Comparison of ENCODE assay signal across 17 mouse cellular contexts in genomic region chr13:103082891-103083290, GRCm38 (mm10).
A peak's percentile ranks its signal among the peaks of the same experiment; 100 is the strongest.
DNase-seq lines count a peak whose midpoint lies in the region; ATAC-seq and TF ChIP-seq lines count a peak whose summit lies in the region.
"Had no signal": no experiment of that assay in that cellular context is flagged by ENCODE, and none has a peak within 500 bp of the region (broad histone marks: within the 10 kb centered on the region; RNA-seq: fewer than 3 reads in every experiment).

No protein-coding gene starts in this region.

- H3K9ac ChIP-seq in lung, postnatal 0 days (replicated peaks; ENCODE audit: low read depth): no peak overlapping the region
- peak overlapping the region; percentile 8; the same call in 1 of the 2 replicates for H3K9ac ChIP-seq in heart, embryonic 14.5 days (ENCODE audit: low read length)
- no peak overlapping the region for H3K9ac ChIP-seq in stomach, postnatal 0 days (ENCODE audit: low read length)
- H3K9ac ChIP-seq: forebrain, embryonic 13.5 days; liver, embryonic 15.5 days; neural tube, embryonic 13.5 days had no signal

- no peak overlapping the region for H3K4me3 ChIP-seq in lung, postnatal 0 days (ENCODE audit: low read depth, low read length)
- H3K4me3 ChIP-seq in heart, embryonic 14.5 days (ENCODE audit: control insufficient read depth in 1 of 2, insufficient read depth in 1 of 2, low read depth in 1 of 2, low read length in 2 of 2): no peak overlapping the region
- no peak overlapping the region for H3K4me3 ChIP-seq in stomach, postnatal 0 days (ENCODE audit: low read depth, low read length)
- H3K4me3 ChIP-seq: forebrain, embryonic 13.5 days; liver, embryonic 15.5 days; midbrain, embryonic 10.5 days; neural tube, embryonic 13.5 days had no signal

- intact Hi-C loops in heart, postnatal 25 days (cut with DNase I): no loop called here

- H3K4me1 ChIP-seq in lung, postnatal 0 days (ENCODE audit: insufficient read depth, low read depth, low read length): no peaks in the 10 kb centered on the region
- H3K4me1 ChIP-seq in heart, embryonic 14.5 days (ENCODE audit: control insufficient read depth in 2 of 2, insufficient read depth in 2 of 2, low read length in 2 of 2): peaks cover 31 to 64% of the 10 kb centered on the region in 2 experiments
- no peaks in the 10 kb centered on the region for H3K4me1 ChIP-seq in stomach, postnatal 0 days (replicated peaks; ENCODE audit: control insufficient read depth, insufficient read depth)
- H3K4me1 ChIP-seq: forebrain, embryonic 13.5 days; liver, embryonic 15.5 days; neural tube, embryonic 13.5 days had no signal

- H3K27me3 ChIP-seq in lung, postnatal 0 days (replicated peaks; ENCODE audit: insufficient read depth, low read length): no peaks in the 10 kb centered on the region
- H3K27me3 ChIP-seq in heart, embryonic 14.5 days (ENCODE audit: control insufficient read depth, insufficient read depth, low read length): no peaks in the 10 kb centered on the region
- H3K27me3 ChIP-seq in stomach, postnatal 0 days (ENCODE audit: control insufficient read depth, insufficient read depth, low read length): no peaks in the 10 kb centered on the region
- H3K27me3 ChIP-seq: forebrain, embryonic 13.5 days; liver, embryonic 15.5 days had no signal

- 48% methylated on average over 5 of the region's 6 CpGs for WGBS in lung, postnatal 0 days
- 27% methylated on average over 2 of the region's 6 CpGs for WGBS in heart, embryonic 14.5 days
- 72% methylated on average over 2 of the region's 6 CpGs for WGBS in stomach, postnatal 0 days

- no peak for TF ChIP-seq CTCF in lung, postnatal 0 days (IDR thresholded peaks at IDR 0.05)
- no peak for TF ChIP-seq CTCF in stomach, postnatal 0 days (IDR thresholded peaks at IDR 0.05; ENCODE audit: low read depth)

- H3K27ac ChIP-seq in lung, postnatal 0 days (ENCODE audit: low read length): no peak overlapping the region
- peak overlapping the region; percentile 72 for H3K27ac ChIP-seq in heart, embryonic 14.5 days (replicated peaks in 1 of 2; ENCODE audit: control insufficient read depth in 1 of 2, insufficient read depth in 1 of 2, low read depth in 2 of 2, low read length in 2 of 2)
- no peak overlapping the region for H3K27ac ChIP-seq in stomach, postnatal 0 days (replicated peaks)
- H3K27ac ChIP-seq: forebrain, embryonic 13.5 days; hindbrain, postnatal 0 days; liver, embryonic 15.5 days; midbrain, embryonic 10.5 days; neural tube, embryonic 13.5 days had no signal

- H3K36me3 ChIP-seq in lung, postnatal 0 days (ENCODE audit: insufficient read depth, low read length): no peaks in the 10 kb centered on the region
- H3K36me3 ChIP-seq in heart, embryonic 14.5 days (ENCODE audit: control insufficient read depth, insufficient read depth, low read length): no peaks in the 10 kb centered on the region
- no peaks in the 10 kb centered on the region for H3K36me3 ChIP-seq in stomach, postnatal 0 days (ENCODE audit: control insufficient read depth, insufficient read depth, low read length)
- H3K36me3 ChIP-seq: liver, embryonic 15.5 days; midbrain, embryonic 10.5 days; neural tube, embryonic 13.5 days had no signal

- H3K9me3 ChIP-seq in lung, postnatal 0 days (ENCODE audit: low read length): no peaks in the 10 kb centered on the region
- no peaks in the 10 kb centered on the region for H3K9me3 ChIP-seq in heart, embryonic 14.5 days (ENCODE audit: control insufficient read depth, low read length)
- no peaks in the 10 kb centered on the region for H3K9me3 ChIP-seq in stomach, postnatal 0 days (ENCODE audit: control insufficient read depth, low read length)
- H3K9me3 ChIP-seq: forebrain, embryonic 13.5 days; liver, embryonic 15.5 days; midbrain, embryonic 10.5 days; neural tube, embryonic 13.5 days had no signal

- peak; percentile 58 for TF ChIP-seq EP300 in lung, postnatal 0 days (IDR thresholded peaks at IDR 0.05)
- TF ChIP-seq EP300 in stomach, postnatal 0 days (optimal IDR thresholded peaks at IDR 0.05): no peak

- peak; percentile 95 for DNase-seq in heart, adult 11 months
- no peak for DNase-seq in heart, postnatal 25 days (ENCODE audit: low spot score)
- peak; percentile 64 for DNase-seq in lung, postnatal 0 days (ENCODE audit: low spot score)
- DNase-seq in lung, adult 18-20 months: no peak
- DNase-seq in lung, postnatal 4 days: peak; percentile 16 to 36
- DNase-seq in stomach, postnatal 0 days (ENCODE audit: low spot score): no peak
- DNase-seq in layer of hippocampus, postnatal 25 days (ENCODE audit: extremely low spot score in 1 of 2, low spot score in 1 of 2): no peak
- DNase-seq: layer of hippocampus, postnatal 36 days; left cerebral cortex, postnatal 4 days; right cerebral cortex, postnatal 4 days; thymus, adult 2 months had no signal

- no peak overlapping the region for H3K4me2 ChIP-seq in lung, postnatal 0 days (replicated peaks; ENCODE audit: low read depth, low read length)
- H3K4me2 ChIP-seq in heart, embryonic 14.5 days (ENCODE audit: low read length): no peak overlapping the region
- no peak overlapping the region for H3K4me2 ChIP-seq in stomach, postnatal 0 days (replicated peaks; ENCODE audit: low read depth)
- H3K4me2 ChIP-seq: forebrain, embryonic 13.5 days; liver, embryonic 15.5 days; neural tube, embryonic 13.5 days had no signal

- ATAC-seq in lung, postnatal 0 days: peak; percentile 75
- ATAC-seq in heart, embryonic 14.5 days (ENCODE audit: insufficient number of reproducible peaks, insufficient read depth, low FRiP score, low read depth): peak; percentile 37
- no peak for ATAC-seq in stomach, postnatal 0 days (ENCODE audit: low FRiP score, low TSS enrichment)
- ATAC-seq: forebrain, embryonic 13.5 days; hindbrain, postnatal 0 days had no signal

Comparison
In these comparisons a context has a peak if more than half of its experiments do, and no peak if none do; other contexts are left out.
1. DNase-seq: peak in heart, adult 11 months (single experiment), lung, postnatal 0 days (single experiment) and lung, postnatal 4 days (2 of 2); none in heart, postnatal 25 days (single experiment), lung, adult 18-20 months (0 of 2), stomach, postnatal 0 days (single experiment) and layer of hippocampus, postnatal 25 days (0 of 2).
2. H3K27ac ChIP-seq: peak in heart, embryonic 14.5 days (2 of 2); none in lung, postnatal 0 days (single experiment) and stomach, postnatal 0 days (single experiment).